Mouse (Mus musculus): Measurements from ENCODE around the gene Dusp2. TPM values are rescaled to one million over a fixed set of nuclear protein-coding genes. Genes with fewer than 3 reads are reported as not detected.

Gene Dusp2
- total and polyA plus RNA-seq, 2 experiments from 2014 or later: 13.9 to 20.2 TPM

DNA sequence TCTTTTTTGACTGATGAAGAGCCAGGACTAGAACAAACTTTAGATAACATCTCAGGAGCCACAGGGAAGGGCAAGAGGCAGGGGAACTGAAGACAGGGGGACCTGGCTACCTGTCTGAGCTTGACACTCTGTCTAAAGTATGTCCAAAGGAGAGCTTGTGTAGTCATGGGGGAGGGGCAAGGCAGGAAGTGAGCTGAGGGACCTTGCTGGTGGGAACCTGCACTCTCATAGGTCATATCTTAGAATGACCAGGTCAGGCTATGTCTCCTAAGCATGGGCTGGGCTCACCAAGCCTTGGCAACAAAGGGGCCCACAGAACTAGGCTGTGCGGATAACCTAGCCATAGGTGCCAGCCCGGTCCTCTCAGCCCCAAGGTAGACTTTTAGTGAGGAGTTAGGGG is 36.1 kb downstream of the Dusp2 start:
- no peak for DNase-seq
- H3K36me3 ChIP-seq (ENCODE audit: insufficient read depth): no peaks in the 10 kb centered on the region
- no peak overlapping the region for H3K4me2 ChIP-seq (ENCODE audit: low read depth)
- WGBS: 79% methylated on average over 2 of the region's 2 CpGs
- no peak overlapping the region for H3K4me3 ChIP-seq (ENCODE audit: low read depth, low read length)
- H3K9ac ChIP-seq: no peak overlapping the region
- no peak overlapping the region for H3K27ac ChIP-seq (ENCODE audit: low read depth, low read length)
- no peaks in the 10 kb centered on the region for H3K27me3 ChIP-seq (ENCODE audit: insufficient read depth, low read length)
- ATAC-seq: no peak
- H3K4me1 ChIP-seq (ENCODE audit: insufficient read depth): no peaks in the 10 kb centered on the region
- TF ChIP-seq CTCF (IDR thresholded peaks at IDR 0.05; ENCODE audit: low read depth): no peak
- H3K9me3 ChIP-seq (ENCODE audit: low read length): no peaks in the 10 kb centered on the region

DNA sequence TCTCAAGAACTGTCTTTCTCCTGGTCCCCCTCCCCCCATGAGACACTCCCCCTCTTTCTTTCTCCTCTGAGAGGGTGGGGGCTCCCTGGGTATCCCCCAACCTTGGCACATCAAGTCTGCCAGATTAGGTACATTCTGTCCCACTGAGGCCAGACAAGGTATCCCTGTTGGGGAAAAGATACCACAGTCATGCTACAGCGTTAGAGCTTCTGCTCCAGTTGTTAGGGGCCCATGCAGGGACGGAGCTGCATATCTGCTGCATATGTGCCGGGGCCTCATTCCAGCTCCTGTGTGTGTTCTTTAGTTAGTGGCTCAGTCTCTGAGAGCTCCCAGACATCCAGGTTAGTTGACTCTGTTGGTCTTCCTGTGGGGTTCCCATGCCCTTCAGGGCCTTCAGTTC is 38.2 kb downstream of the Dusp2 start:
- no peaks in the 10 kb centered on the region for H3K36me3 ChIP-seq (ENCODE audit: insufficient read depth)

GRCm38 (mm10) chr2:127375087-127375486 is 39.1 kb downstream of the Dusp2 start:
- no peak for TF ChIP-seq CTCF (IDR thresholded peaks at IDR 0.05; ENCODE audit: low read depth)
- H3K9me3 ChIP-seq (ENCODE audit: low read length): no peaks in the 10 kb centered on the region
- H3K27ac ChIP-seq (ENCODE audit: low read depth, low read length): no peak overlapping the region
- no peaks in the 10 kb centered on the region for H3K27me3 ChIP-seq (ENCODE audit: insufficient read depth, low read length)
- H3K36me3 ChIP-seq (ENCODE audit: insufficient read depth): no peaks in the 10 kb centered on the region
- no peak overlapping the region for H3K4me2 ChIP-seq (ENCODE audit: low read depth)
- H3K4me3 ChIP-seq (ENCODE audit: low read depth, low read length): no peak overlapping the region
- 0 out of 2 replicates have a peak, but pooled peaks cover 10% of the 10 kb centered on the region for H3K4me1 ChIP-seq (ENCODE audit: insufficient read depth)
- WGBS: 92% methylated on average over 3 of the region's 3 CpGs
- DNase-seq (no peak), ATAC-seq (no peak)
- H3K9ac ChIP-seq: no peak overlapping the region

More for the DNA sequence above, 38.2 kb downstream of the Dusp2 start:
- no peak for TF ChIP-seq CTCF (IDR thresholded peaks at IDR 0.05; ENCODE audit: low read depth)
- Histone ChIP-seq H3K4me1 (ENCODE audit: insufficient read depth) (0 out of 2 replicates have a peak, but pooled peaks cover 10% of the 10 kb centered on the region), H3K27me3 (ENCODE audit: insufficient read depth, low read length) (no peaks in the 10 kb centered on the region), H3K9me3 (ENCODE audit: low read length) (no peaks in the 10 kb centered on the region), H3K9ac (no peak overlapping the region), H3K4me3 (ENCODE audit: low read depth, low read length) (no peak overlapping the region), H3K4me2 (ENCODE audit: low read depth) (no peak overlapping the region), H3K27ac (ENCODE audit: low read depth, low read length) (no peak overlapping the region)
- 87% methylated on average over 3 of the region's 3 CpGs for WGBS
- DNase-seq (no peak), ATAC-seq (no peak)

DNA sequence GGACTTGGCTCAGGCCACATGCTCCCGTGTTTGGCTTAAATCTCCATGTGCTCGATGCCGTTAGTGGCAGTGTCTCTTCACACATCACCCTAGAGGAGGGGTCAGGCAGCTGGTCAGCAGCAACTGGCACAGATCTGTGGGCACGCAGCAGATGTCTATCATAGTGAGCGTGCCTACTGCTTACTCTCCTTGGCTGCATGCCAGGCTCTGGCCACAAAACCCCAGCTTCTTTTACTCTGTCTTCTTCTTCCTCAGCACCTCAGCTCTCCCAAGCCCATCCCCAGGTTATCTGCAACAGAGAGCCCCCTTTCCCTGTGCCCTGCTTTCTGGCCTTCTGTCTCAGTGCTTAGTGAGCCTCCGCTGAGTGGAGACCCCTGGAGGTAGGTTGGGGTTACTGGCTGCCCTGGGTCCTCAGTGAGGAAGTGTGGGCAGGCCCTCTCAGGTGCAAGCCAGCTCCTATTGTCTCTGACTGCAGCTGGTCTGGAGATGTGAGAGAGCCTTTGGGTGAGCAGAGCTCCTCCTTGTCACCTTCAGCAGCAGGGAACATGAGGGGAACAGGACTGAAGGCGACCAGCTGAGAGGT is 39.9 kb downstream of the Dusp2 start:
- no peak for ATAC-seq
- 41% methylated on average over 7 of the region's 7 CpGs for WGBS

GRCm38 (mm10) chr2:127376423-127377051 is 40.6 kb downstream of the Dusp2 start:
- no peak for ATAC-seq
- DNase-seq: no peak
- Histone ChIP-seq H3K27ac (ENCODE audit: low read depth, low read length) (no peak overlapping the region), H3K27me3 (ENCODE audit: insufficient read depth, low read length) (no peaks in the 10 kb centered on the region), H3K36me3 (ENCODE audit: insufficient read depth) (no peaks in the 10 kb centered on the region), H3K4me2 (ENCODE audit: low read depth) (no peak overlapping the region), H3K9me3 (ENCODE audit: low read length) (no peaks in the 10 kb centered on the region), H3K9ac (no peak overlapping the region), H3K4me1 (ENCODE audit: insufficient read depth) (0 out of 2 replicates have a peak, but pooled peaks cover 10% of the 10 kb centered on the region), H3K4me3 (ENCODE audit: low read depth, low read length) (no peak overlapping the region)
- TF ChIP-seq CTCF (IDR thresholded peaks at IDR 0.05; ENCODE audit: low read depth): no peak
- 84% methylated on average over 6 of the region's 6 CpGs for WGBS

More for the DNA sequence above, 39.9 kb downstream of the Dusp2 start:
- Histone ChIP-seq H3K4me3 (ENCODE audit: low read depth, low read length) (no peak overlapping the region), H3K9me3 (ENCODE audit: low read length) (no peaks in the 10 kb centered on the region), H3K36me3 (ENCODE audit: insufficient read depth) (no peaks in the 10 kb centered on the region), H3K9ac (no peak overlapping the region), H3K27me3 (ENCODE audit: insufficient read depth, low read length) (no peaks in the 10 kb centered on the region), H3K27ac (ENCODE audit: low read depth, low read length) (no peak overlapping the region), H3K4me2 (ENCODE audit: low read depth) (no peak overlapping the region), H3K4me1 (ENCODE audit: insufficient read depth) (0 out of 2 replicates have a peak, but pooled peaks cover 10% of the 10 kb centered on the region)
- peak; percentile 49 for TF ChIP-seq CTCF (IDR thresholded peaks at IDR 0.05; ENCODE audit: low read depth)
- DNase-seq: no peak

GRCm38 (mm10) chr2:127377942-127378610 is 42.1 kb downstream of the Dusp2 start:
- TF ChIP-seq CTCF (IDR thresholded peaks at IDR 0.05; ENCODE audit: low read depth): no peak
- 54% methylated on average over 7 of the region's 7 CpGs for WGBS
- Histone ChIP-seq H3K36me3 (ENCODE audit: insufficient read depth) (no peaks in the 10 kb centered on the region), H3K9ac (no peak overlapping the region), H3K9me3 (ENCODE audit: low read length) (no peaks in the 10 kb centered on the region), H3K4me2 (ENCODE audit: low read depth) (no peak overlapping the region), H3K27ac (ENCODE audit: low read depth, low read length) (no peak overlapping the region), H3K4me1 (ENCODE audit: insufficient read depth) (0 out of 2 replicates have a peak, but pooled peaks cover 10% of the 10 kb centered on the region), H3K27me3 (ENCODE audit: insufficient read depth, low read length) (no peaks in the 10 kb centered on the region), H3K4me3 (ENCODE audit: low read depth, low read length) (no peak overlapping the region)
- ATAC-seq (peak; percentile 85), DNase-seq (peak; percentile 40)

DNA sequence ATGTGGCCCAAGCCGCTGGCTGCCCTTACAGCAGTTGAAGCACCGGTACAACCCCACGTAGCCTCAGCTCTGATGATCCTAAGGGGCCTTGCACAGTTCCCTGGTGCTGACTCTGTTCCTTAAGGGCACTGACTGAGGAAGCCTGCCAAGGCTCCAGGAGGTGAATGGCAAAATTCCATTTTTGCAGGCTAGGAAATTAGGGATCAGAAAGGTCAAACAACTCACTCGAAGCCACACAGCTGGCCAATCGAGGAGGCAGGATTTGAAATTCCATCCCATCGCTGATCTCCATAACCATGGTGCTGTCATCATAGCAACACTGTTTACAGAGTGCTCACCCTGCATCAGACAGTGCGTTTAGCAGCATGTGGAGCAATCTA is 42.6 kb downstream of the Dusp2 start:
- H3K9ac ChIP-seq: no peak overlapping the region
- 71% methylated on average over 7 of the region's 7 CpGs for WGBS
- ATAC-seq (no peak), DNase-seq (no peak)
- H3K4me1 ChIP-seq (ENCODE audit: insufficient read depth): 0 out of 2 replicates have a peak, but pooled peaks cover 10% of the 10 kb centered on the region
- no peaks in the 10 kb centered on the region for H3K36me3 ChIP-seq (ENCODE audit: insufficient read depth)
- no peak overlapping the region for H3K4me2 ChIP-seq (ENCODE audit: low read depth)
- no peak overlapping the region for H3K27ac ChIP-seq (ENCODE audit: low read depth, low read length)
- no peak overlapping the region for H3K4me3 ChIP-seq (ENCODE audit: low read depth, low read length)
- no peaks in the 10 kb centered on the region for H3K27me3 ChIP-seq (ENCODE audit: insufficient read depth, low read length)
- H3K9me3 ChIP-seq (ENCODE audit: low read length): no peaks in the 10 kb centered on the region
- no peak for TF ChIP-seq CTCF (IDR thresholded peaks at IDR 0.05; ENCODE audit: low read depth)

Measured in forebrain, postnatal 0 days (tissue).